Mouse (Mus musculus): ENCODE measurements at regions not wholly inside any gene's neighbourhood (a gene's known extent, or its start where the extent isn't known, plus 50 kb on each side); places are given as distances from the start of the nearest gene placed in this dataset.
"Not testable (repeated sequence)": the region's sequence is repeated elsewhere in the genome, so short reads cannot be mapped to it uniquely, and the experiment has no call there.

- TF ChIP-seq POLR2A (IDR thresholded peaks at IDR 0.05; ENCODE audit: borderline replicate concordance, insufficient read depth, low read length); CTCF (IDR thresholded peaks at IDR 0.05; ENCODE audit: borderline replicate concordance, insufficient read depth, low read depth, low read length): not testable (repeated sequence)
Measured at GRCm38 (mm10) chr5:101336361-101336760, 328.4 kb downstream of the Nkx6-1 start.

Data from cerebellum, adult 2 months (tissue).